Mouse (Mus musculus) layer of hippocampus, postnatal 25 days (tissue): Measurements from ENCODE around the gene Lamp2. TPM values are rescaled to one million over a fixed set of nuclear protein-coding genes. Genes with fewer than 3 reads are reported as not detected.
"Not testable (repeated sequence)": the region's sequence is repeated elsewhere in the genome, so short reads cannot be mapped to it uniquely, and the experiment has no call there.

Experiments used
- DNase-seq, 2 experiments: peaks; one replicate each; pipeline ENCODE4 v3.0.0; 2022; ENCODE audit warnings: mixed read lengths in 2 of 2, low spot score in 1 of 2; ENCODE audit errors: extremely low spot score in 1 of 2
- total RNA-seq, 2 experiments: library from RNA; stranded (reverse); gene quantifications; 2 replicates each; pipeline ENCODE4 v1.2.3; 2021

The Lamp2 gene
- total RNA-seq, 2 experiments from 2014 or later = 69.8 to 70.9 TPM

DNA sequence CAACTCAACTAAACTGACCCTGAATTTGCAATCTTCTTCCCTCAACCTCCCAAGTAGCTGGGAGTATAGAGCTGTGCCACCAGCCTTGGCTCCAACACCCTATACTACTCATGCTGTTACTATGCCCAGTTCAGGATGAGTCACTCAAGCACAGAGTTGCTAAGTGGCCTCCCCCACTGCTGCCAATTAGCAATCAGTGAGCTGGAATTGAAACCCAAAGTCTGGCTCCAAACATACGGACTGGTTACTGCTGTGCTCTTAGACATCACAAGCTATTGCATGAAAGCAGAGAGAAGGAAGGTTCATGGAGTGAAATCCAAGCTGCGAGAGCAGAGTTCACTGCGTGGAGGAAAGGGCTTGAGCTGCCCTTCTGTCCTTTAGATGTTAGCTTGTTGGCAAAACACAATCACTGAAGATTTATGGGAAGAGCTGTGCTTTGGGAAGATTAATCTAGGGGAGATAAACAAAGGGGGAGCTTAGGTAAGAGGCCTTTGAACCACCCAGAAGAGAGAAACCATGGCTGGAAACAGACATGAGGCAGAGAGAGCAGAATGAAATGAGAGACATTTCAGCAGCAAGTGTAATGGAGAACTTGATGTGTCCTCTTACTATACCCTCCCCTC is 27.3 kb downstream of the Lamp2 start:
- DNase-seq = no peak

DNA sequence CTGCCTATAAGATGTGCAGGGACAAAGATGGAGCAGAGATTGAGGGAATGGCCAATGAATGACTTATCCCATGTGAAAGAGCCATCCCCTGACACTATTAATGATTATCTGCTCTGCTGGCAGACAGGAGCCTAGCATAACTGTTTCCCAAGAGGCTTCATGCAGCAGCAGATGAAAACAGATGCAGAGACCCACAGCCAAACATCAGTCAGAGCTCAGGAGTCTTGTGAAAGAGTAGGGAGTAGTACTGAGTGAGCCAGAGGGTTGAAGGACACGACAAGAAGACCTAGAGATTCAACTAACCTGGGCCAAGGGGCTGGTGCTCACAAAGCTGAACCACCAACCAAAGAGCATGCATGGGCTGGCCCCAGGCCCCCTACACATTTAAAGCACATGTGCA is 30.2 kb downstream of the Lamp2 start:
- no peak for DNase-seq

DNA sequence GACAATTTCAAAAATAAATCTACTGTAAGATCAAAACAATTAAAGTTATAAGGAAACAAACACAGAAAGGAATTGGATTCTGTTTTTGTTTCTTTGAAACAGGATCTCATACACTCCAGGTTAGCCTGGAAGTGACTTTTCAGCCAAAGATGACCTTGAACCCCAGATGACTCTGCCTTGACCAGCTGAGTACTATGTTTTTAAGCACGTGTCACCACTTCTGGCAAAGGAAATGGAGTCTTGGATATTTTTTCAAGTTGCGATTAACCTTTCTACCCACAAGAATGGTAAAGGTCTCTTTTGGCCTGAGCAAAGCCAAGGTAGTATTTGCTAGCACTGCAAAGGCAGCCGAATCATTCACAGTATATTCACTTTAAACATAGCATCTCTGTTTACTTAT is 33.2 kb downstream of the Lamp2 start:
- no peak for DNase-seq

DNA sequence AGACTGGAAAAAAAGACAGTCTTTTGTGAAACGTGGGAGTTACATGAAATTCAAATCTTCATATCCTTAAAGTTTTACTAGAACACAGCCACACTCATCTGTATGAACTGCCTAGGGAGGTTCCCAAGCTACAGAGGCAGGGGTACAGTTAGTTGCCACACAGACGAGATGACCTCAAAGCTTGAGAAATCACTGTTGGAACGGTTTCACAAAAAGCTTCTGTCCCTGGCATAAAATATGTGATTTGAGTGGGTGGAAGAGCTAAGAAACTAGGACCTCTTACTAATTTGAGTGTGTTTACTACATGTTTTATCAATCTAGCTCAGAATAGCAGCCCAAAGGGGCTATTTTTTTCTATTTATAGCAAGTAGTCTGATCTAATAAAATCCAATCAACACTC is 33.9 kb downstream of the Lamp2 start:
- no peak for DNase-seq

DNA sequence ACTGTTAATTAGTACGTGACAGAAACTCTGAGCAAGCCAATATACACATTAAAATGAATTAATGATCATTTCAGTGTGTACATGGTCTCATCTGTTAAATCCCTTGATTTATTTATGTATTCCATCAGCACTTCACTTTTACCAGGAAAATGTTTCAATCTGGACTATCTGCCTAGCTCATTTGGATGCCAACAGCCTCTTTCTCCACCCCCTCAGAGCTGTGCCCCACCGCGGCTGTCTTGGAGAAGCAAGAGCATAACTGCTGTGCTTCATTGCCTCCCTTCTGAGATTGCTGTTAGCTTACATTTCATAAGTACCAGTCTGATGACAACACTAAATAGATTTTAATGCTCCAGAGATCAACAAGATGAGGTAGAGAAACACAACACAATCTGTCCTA is 52.4 kb downstream of the Lamp2 start:
- DNase-seq = no peak

DNA sequence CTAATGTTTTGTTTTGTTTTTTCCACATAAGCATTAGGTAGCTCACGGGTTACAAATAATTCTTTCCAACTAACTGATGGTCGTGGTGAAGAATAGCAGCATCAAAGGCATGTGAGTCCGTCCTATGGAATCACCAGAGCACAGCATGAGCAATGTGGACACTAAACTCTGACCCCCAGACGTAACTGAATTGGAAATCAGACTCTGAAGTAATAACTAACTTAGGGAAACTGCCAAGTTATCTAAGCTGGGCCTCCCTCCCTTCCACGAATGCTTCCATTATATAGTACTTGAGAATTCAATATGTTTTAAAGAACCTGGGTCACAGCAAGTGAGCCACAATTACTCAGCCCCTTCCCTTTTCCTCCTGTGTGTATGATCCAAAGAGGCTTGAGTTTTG is 53.3 kb downstream of the Lamp2 start:
- no peak for DNase-seq

DNA sequence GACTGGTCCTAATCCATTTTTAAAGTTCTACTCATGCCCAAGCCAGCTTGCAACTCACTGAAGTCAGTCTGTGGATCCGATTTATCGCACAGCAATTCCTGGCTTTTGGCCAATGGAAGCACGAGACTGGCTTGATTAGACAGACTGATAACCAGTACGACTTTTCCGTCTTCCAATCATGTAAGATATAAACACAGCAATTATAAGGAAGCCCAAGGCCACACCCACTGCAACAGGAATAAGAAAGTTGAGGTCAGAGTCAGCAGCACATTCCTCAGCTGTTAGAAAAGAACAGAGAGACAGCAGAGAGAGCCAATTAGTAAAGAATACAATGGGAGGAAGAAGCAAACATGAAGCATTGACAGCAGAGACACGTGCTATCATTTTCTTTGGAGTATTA is 54.2 kb downstream of the Lamp2 start:
- no peak for DNase-seq

DNA sequence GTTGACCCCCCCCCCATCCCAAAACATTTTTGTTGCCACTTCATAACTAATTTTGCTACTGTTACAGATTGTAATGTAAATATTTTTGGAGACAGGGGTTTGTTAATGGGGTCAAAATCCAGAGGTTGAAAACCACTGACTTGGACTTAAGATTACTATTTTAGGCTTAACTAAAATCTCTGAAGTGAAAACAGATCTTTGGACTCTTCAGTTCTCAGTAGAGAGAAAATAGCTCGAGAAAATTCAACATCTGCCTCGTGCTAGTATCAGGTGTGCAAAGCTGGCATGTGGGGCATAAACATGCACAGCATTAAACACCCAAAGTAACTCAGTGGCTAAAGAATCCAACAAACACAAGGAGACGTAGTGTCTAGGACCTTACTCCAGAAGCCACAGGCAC is 55.6 kb downstream of the Lamp2 start:
- no peak for DNase-seq

DNA sequence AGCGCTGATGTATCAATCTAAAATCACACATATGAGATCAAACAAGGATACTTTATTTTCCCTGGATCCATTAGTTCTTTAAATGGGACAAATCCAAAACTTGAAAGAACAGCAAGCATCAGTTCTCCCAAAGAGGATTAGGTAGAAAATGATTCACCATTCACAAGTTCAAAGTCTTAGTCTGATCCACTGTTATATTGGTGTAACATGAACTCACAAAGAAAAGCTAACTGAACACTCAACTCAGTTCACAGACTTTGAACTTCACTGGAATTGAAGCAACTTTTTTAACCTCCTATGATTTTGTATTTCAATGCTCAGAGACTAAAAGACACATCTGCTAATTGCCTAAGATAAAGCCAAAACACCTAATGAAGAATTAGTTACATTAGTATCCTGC is 56.6 kb downstream of the Lamp2 start:
- DNase-seq = no peak

DNA sequence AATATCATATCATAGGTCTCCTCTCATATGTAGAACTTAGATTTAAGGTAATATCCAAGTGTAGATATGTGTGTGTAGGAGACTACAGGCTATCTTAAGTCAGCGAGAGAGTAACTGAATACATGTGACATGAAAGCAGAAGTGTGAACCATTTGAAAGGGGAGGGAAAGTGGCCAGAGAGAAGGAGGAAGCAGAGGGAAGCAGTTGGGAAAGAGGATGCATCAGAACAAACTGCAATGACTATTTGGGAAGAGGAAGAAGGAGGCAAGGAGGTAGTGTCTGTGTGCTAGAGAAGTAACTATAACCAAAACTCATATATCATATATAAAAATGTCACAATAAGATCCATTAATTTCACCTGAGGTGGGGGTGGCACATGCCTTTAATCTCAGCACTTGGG is 83.1 kb downstream of the Lamp2 start:
- not testable (repeated sequence) for DNase-seq

DNA sequence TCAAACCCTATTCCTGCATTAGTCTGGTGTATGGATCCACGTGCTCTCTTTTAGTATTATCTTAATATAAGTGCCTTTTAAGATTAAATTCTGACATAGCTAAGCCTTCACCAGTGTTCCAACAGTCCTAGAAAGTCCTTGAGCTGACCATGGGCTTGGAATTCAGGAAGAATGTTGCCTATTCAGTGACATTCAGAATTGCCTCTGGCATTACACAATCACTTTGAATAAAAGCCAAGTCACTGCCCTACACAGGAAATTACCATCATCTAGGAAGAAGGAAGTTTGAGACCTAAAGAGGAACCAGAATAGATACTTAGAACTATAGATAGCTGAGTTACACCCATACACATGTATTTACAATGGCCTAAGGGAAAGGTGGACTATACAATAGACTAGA is 91.6 kb downstream of the Lamp2 start:
- not testable (repeated sequence) for DNase-seq

DNA sequence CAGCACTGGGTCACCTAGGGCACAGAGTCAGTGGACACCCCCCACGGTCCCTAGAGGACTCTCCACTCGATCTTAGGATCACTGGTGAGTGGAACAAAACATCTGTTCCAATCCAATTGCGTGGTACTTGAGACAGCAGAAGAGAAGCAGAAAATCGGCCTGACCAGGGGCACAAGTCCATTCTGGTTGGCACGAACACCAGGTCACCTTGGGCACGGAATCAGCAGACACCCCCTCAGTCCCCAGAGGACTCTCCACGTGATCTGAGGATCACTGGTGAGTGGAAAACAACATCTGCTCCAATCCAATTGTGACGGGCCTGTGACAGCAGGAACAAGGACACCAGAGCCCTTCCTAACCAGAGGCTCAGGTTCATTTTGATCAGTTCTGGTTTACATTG is 94.2 kb downstream of the Lamp2 start:
- no peak for DNase-seq

Other genes starting within 250 kb of the Lamp2 start
- 10 to 100 TPM; 14.8 to 23.4 TPM for gene Tmem255a, start 204.0 kb downstream of the Lamp2 start, total RNA-seq
- gene Atp1b4, start 140.3 kb downstream of the Lamp2 start, total RNA-seq = not detected
- gene Cul4b, start 119.7 kb upstream of the Lamp2 start, total RNA-seq = 10 to 100 TPM; 32.2 to 34.7 TPM
- 10 to 100 TPM; 92.2 to 93.4 TPM for gene Mcts1, start 144.1 kb upstream of the Lamp2 start, total RNA-seq
- gene C1galt1c1, start 178.6 kb upstream of the Lamp2 start, total RNA-seq = 10 to 100 TPM; 22.7 to 25.6 TPM